Mouse (Mus musculus): Measurements from ENCODE around the gene Krt79. TPM values are rescaled to one million over a fixed set of nuclear protein-coding genes. Genes with fewer than 3 reads are reported as not detected.

Gene Krt79
- polyA plus RNA-seq, 1 experiment from 2014 or later: 0.42 TPM

GRCm38 (mm10) chr15:101904849-101905248 lies 35.3 kb downstream of the Krt79 start:
- no peaks in the 10 kb centered on the region for H3K36me3 ChIP-seq (ENCODE audit: insufficient read depth, low read length)
- no peak for ATAC-seq (ENCODE audit: low FRiP score, low TSS enrichment)
- H3K27ac ChIP-seq (ENCODE audit: low read length): no peak overlapping the region
- no peak overlapping the region for H3K4me3 ChIP-seq (ENCODE audit: low read length)
- no peak overlapping the region for H3K4me2 ChIP-seq (replicated peaks; ENCODE audit: low read depth, low read length)
- 80% methylated on average over 5 of the region's 5 CpGs for WGBS
- no peaks in the 10 kb centered on the region for H3K27me3 ChIP-seq (ENCODE audit: insufficient read depth, low read length)
- no peaks in the 10 kb centered on the region for H3K4me1 ChIP-seq (ENCODE audit: insufficient read depth, low read length)
- H3K9me3 ChIP-seq (ENCODE audit: low read length): no peaks in the 10 kb centered on the region
- no peak overlapping the region for H3K9ac ChIP-seq (replicated peaks; ENCODE audit: low read length)

- Histone ChIP-seq H3K4me1 (ENCODE audit: insufficient read depth, low read length) (no peaks in the 10 kb centered on the region), H3K4me2 (replicated peaks; ENCODE audit: low read depth, low read length) (no peak overlapping the region), H3K27me3 (ENCODE audit: insufficient read depth, low read length) (no peaks in the 10 kb centered on the region), H3K36me3 (ENCODE audit: insufficient read depth, low read length) (no peaks in the 10 kb centered on the region), H3K27ac (ENCODE audit: low read length) (no peak overlapping the region), H3K9ac (replicated peaks; ENCODE audit: low read length) (no peak overlapping the region), H3K9me3 (ENCODE audit: low read length) (no peaks in the 10 kb centered on the region), H3K4me3 (ENCODE audit: low read length) (no peak overlapping the region)
- ATAC-seq (ENCODE audit: low FRiP score, low TSS enrichment): no peak
- WGBS: 53% methylated on average over 12 of the region's 12 CpGs
Measured at GRCm38 (mm10) chr15:101902171-101903149, 37.7 kb downstream of the Krt79 start.

GRCm38 (mm10) chr15:101895216-101895615 lies 44.9 kb downstream of the Krt79 start:
- Histone ChIP-seq H3K9me3 (ENCODE audit: low read length) (no peaks in the 10 kb centered on the region), H3K27me3 (ENCODE audit: insufficient read depth, low read length) (no peaks in the 10 kb centered on the region), H3K4me2 (replicated peaks; ENCODE audit: low read depth, low read length) (no peak overlapping the region), H3K36me3 (ENCODE audit: insufficient read depth, low read length) (no peaks in the 10 kb centered on the region), H3K4me1 (ENCODE audit: insufficient read depth, low read length) (no peaks in the 10 kb centered on the region), H3K9ac (replicated peaks; ENCODE audit: low read length) (no peak overlapping the region), H3K4me3 (ENCODE audit: low read length) (no peak overlapping the region), H3K27ac (ENCODE audit: low read length) (no peak overlapping the region)
- no peak for ATAC-seq (ENCODE audit: low FRiP score, low TSS enrichment)
- 89% methylated on average over 4 of the region's 4 CpGs for WGBS

- Histone ChIP-seq H3K27me3 (ENCODE audit: insufficient read depth, low read length) (no peaks in the 10 kb centered on the region), H3K9ac (replicated peaks; ENCODE audit: low read length) (no peak within 1 kb of the TSS), H3K4me2 (replicated peaks; ENCODE audit: low read depth, low read length) (no peak within 1 kb of the TSS), H3K4me3 (ENCODE audit: low read length) (no peak within 1 kb of the TSS), H3K9me3 (ENCODE audit: low read length) (no peaks in the 10 kb centered on the region), H3K36me3 (ENCODE audit: insufficient read depth, low read length) (no peaks in the 10 kb centered on the region), H3K4me1 (ENCODE audit: insufficient read depth, low read length) (no peaks in the 10 kb centered on the region), H3K27ac (ENCODE audit: low read length) (no peak within 1 kb of the TSS)
- WGBS: 48% methylated on average over 4 of the region's 4 CpGs
- no peak for ATAC-seq (ENCODE audit: low FRiP score, low TSS enrichment)
Measured at GRCm38 (mm10) chr15:101892820-101893219, 47.3 kb downstream of the Krt79 start, which contains the start of gene Krt76. Gene Krt76 (minus strand): TSS chr15:101892920.

GRCm38 (mm10) chr15:101879776-101880175 lies 60.3 kb downstream of the Krt79 start:
- Histone ChIP-seq H3K9me3 (ENCODE audit: low read length) (no peaks in the 10 kb centered on the region), H3K9ac (replicated peaks; ENCODE audit: low read length) (no peak overlapping the region), H3K36me3 (ENCODE audit: insufficient read depth, low read length) (no peaks in the 10 kb centered on the region), H3K4me2 (replicated peaks; ENCODE audit: low read depth, low read length) (no peak overlapping the region), H3K27me3 (ENCODE audit: insufficient read depth, low read length) (no peaks in the 10 kb centered on the region), H3K4me3 (ENCODE audit: low read length) (no peak overlapping the region), H3K4me1 (ENCODE audit: insufficient read depth, low read length) (no peaks in the 10 kb centered on the region), H3K27ac (ENCODE audit: low read length) (no peak overlapping the region)
- WGBS: 24% methylated on average over 9 of the region's 11 CpGs
- no peak for ATAC-seq (ENCODE audit: low FRiP score, low TSS enrichment)

Small RNAs within 50 kb of the gene (microRNA-seq; reads per million reads assigned to microRNA genes)
- gene Gm44356: not detected

Other genes with a start within 250 kb of the Krt79 start
- 0.10 and 0.49 TPM in 2 replicates for gene Krt6a, start 246.0 kb downstream of the Krt79 start, polyA plus RNA-seq (2015; fragmentation: Nextera tagmentation; extraction: Ambion mirVana)
- 0.26 and 0.67 TPM in 2 replicates for gene Krt5, start 227.4 kb downstream of the Krt79 start, polyA plus RNA-seq (2015; fragmentation: Nextera tagmentation; extraction: Ambion mirVana)
- not detected in 2 replicates for gene Krt71, start 197.2 kb downstream of the Krt79 start, polyA plus RNA-seq (2015; fragmentation: Nextera tagmentation; extraction: Ambion mirVana)
- not detected in 2 replicates for gene Krt72, start 153.9 kb downstream of the Krt79 start, polyA plus RNA-seq (2015; fragmentation: Nextera tagmentation; extraction: Ambion mirVana)
- gene Krt73, start 138.0 kb downstream of the Krt79 start, polyA plus RNA-seq (2015; fragmentation: Nextera tagmentation; extraction: Ambion mirVana): not detected in 2 replicates
- not detected in 2 replicates for gene Krt2, start 122.2 kb downstream of the Krt79 start, polyA plus RNA-seq (2015; fragmentation: Nextera tagmentation; extraction: Ambion mirVana)
- 0.57 and 0.77 TPM in 2 replicates for gene Krt1, start 89.5 kb downstream of the Krt79 start, polyA plus RNA-seq (2015; fragmentation: Nextera tagmentation; extraction: Ambion mirVana)
- gene Krt77, start 70.6 kb downstream of the Krt79 start, polyA plus RNA-seq (2015; fragmentation: Nextera tagmentation; extraction: Ambion mirVana): 0.06 TPM in 1 of 2 replicates, not detected in the other
- gene Krt76, start 47.4 kb downstream of the Krt79 start, polyA plus RNA-seq (2015; fragmentation: Nextera tagmentation; extraction: Ambion mirVana): not detected in 2 replicates
- 0.42 and 0.82 TPM in 2 replicates for gene Krt4, start 15.6 kb downstream of the Krt79 start, polyA plus RNA-seq (2015; fragmentation: Nextera tagmentation; extraction: Ambion mirVana)
- 0.06 and 0.16 TPM in 2 replicates for gene Krt78, start 14.0 kb upstream of the Krt79 start, polyA plus RNA-seq (2015; fragmentation: Nextera tagmentation; extraction: Ambion mirVana)
- gene Krt8, start 64.2 kb upstream of the Krt79 start, polyA plus RNA-seq (2015; fragmentation: Nextera tagmentation; extraction: Ambion mirVana): 267 and 282 TPM in 2 replicates
- gene Krt18, start 87.9 kb upstream of the Krt79 start, polyA plus RNA-seq (2015; fragmentation: Nextera tagmentation; extraction: Ambion mirVana): 216 and 223 TPM in 2 replicates
- 137 and 140 TPM in 2 replicates for gene Eif4b, start 133.4 kb upstream of the Krt79 start, polyA plus RNA-seq (2015; fragmentation: Nextera tagmentation; extraction: Ambion mirVana)
- 51.2 and 56.3 TPM in 2 replicates for gene Tns2, start 160.1 kb upstream of the Krt79 start, polyA plus RNA-seq (2015; fragmentation: Nextera tagmentation; extraction: Ambion mirVana)
- gene Spryd3, start 195.9 kb upstream of the Krt79 start, polyA plus RNA-seq (2015; fragmentation: Nextera tagmentation; extraction: Ambion mirVana): 19.0 and 22.4 TPM in 2 replicates
- 33.0 and 33.9 TPM in 2 replicates for gene Igfbp6, start 204.0 kb upstream of the Krt79 start, polyA plus RNA-seq (2015; fragmentation: Nextera tagmentation; extraction: Ambion mirVana)
- gene Soat2, start 210.2 kb upstream of the Krt79 start, polyA plus RNA-seq (2015; fragmentation: Nextera tagmentation; extraction: Ambion mirVana): 0.40 and 0.41 TPM in 2 replicates